Mouse (Mus musculus) thymus, adult 18-20 months (tissue): Measurements from ENCODE around the gene Selenow.
A peak's percentile ranks its signal among the peaks of the same experiment; 100 is the strongest.

Source experiments
- DNase-seq, 2 experiments: peaks; one replicate each; pipeline ENCODE4 v3.0.0; 2022; ENCODE audit warnings: mixed read lengths in 2 of 2

Selenow gene

DNA sequence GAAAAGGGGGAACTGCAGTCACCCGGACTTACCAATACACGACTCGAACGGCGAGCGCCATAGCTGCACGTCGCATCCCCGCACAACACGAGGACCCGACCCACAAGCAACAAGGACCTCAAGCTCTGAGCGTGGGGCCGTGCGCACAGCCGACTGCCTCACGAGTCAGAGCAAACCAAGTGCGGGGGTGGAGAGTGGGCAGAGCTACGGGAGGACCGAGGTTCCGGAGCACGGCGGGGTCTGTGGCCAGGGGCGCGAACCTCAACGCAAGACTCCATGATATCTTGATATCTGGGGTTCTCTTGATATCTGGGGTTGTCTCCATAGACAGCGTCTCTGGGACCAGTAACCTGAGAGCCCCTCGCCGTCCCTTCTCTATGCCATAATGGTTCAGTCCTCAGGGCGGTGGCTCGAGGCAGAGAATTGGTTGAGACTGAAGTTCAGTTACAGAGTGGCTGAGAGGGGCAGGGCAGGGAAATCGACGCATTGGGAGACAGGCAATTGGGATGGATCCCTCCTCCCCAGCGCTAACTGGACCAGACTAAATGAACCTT lies at the start of gene Selenow:
TSS of gene Selenow (minus strand) at position 183 of the 554 bp plus-strand sequence.
- DNase-seq = peak; percentile 81 to 87

- DNase-seq = no peak
Measured at GRCm38 (mm10) chr7:15969674-15970073, 47.5 kb upstream of the Selenow start.

- DNase-seq = no peak
Measured at GRCm38 (mm10) chr7:15968322-15968721, 46.1 kb upstream of the Selenow start.

DNA sequence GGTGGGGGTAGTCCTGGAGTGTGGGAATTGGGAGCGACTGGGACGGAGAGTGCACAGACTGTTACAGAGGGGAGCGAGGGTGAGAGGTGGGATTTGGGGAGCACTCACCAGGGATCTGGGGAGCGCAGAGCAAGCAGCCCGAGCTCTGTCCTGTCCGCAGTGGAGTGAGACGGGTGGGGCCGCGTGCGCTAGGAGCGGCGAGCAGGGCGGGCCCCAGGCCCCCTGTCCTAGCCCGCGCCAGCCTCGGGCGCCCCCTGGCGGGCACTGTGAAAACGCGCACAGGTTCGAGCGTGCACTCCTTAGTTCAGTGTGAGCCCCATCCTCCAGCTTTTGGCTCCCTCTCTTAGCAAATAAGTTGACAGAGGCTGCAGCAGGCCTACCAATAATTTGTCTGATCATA lies 45.1 kb upstream of the Selenow start, which contains the start of gene Ehd2:
TSS of gene Ehd2 (minus strand) at position 256 of the 400 bp plus-strand sequence.
- peak in 1 of 2 experiments; percentile 34 for DNase-seq

GRCm38 (mm10) chr7:15966489-15966888 lies 44.3 kb upstream of the Selenow start:
- DNase-seq = no peak

DNA sequence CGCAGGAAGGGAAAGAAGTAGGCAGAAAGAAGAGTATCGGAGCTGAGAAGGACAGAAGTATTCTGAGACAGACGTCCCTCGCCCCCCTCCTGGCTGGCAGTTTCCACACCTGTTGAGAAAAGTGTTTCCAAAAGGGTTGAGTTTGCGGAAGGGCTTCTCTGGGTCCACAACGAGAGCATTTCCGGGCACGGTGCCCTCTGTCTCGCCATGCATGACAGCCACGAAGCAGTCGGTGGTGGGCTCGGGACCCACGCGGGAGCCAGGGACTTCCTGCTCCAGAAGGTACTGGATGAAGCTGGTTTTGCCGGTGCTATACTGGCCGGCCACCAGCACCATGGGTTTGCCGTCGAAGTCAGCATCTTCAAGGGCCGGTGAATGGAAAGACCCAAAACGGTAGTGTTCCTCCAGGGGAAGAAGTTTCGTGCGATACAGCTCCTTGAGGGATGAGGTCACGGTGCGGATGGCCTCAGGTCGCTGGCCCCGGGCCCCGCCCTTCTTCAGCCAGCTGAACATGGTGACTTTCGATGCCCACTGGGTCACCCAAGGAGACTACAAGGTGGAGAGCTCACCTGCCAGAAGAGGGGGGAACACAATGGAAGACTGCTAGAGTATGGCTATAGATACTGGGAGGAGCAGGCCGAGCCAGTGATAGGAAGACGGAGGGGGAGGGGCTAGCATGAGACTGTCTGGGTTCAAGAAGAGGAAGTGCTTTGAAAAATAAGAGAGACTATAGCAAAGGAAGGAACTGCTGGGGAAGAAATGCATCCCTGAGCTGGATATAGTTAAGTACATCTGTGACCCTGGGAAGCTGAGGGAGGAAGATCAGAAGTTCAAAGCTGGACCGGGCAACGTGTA lies 41.8 kb upstream of the Selenow start:
- DNase-seq = no peak

GRCm38 (mm10) chr7:15962311-15963288 lies 40.4 kb upstream of the Selenow start:
- DNase-seq = no peak

DNA sequence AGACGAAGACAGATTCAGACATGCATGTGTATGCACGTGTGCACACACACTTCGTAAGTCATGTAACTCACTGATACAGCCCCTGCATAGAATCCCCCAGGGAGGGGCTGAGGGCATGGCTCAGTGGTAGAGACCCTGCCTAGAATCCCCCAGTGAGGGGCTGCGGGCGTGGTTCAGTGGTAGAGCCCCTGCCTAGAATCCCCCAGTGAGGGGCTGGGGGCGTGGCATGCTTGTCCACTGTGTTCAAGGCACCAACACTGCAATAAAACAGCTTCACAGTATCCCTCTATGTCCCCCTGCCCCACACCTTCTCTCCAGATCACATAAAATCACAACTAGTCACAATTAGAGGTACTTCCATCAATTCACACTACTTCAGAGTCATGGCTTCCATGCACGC lies 39.6 kb upstream of the Selenow start:
- no peak for DNase-seq

- DNase-seq = no peak
Measured at GRCm38 (mm10) chr7:15961239-15961638, 39.0 kb upstream of the Selenow start.

DNA sequence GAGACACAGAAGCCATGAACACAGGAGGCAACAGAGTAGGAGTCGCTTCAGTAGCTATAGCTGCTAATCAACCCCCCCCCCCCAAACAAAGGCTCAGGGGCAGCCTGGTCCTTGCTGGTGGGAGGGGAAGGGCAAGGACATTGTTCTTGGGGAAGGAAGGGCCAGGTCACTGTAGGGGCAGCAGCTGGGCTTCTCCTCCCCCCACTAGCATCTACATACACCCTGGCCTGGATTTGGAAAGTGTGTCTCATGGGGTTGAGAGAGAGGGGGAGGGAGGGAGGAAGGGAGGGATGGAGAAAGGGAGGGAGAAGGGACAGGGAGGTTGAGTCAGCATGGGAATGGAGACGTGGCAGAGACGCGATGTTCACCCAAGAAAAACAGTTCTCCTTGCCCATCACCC lies 38.5 kb upstream of the Selenow start:
- DNase-seq = no peak

- no peak for DNase-seq
Measured at GRCm38 (mm10) chr7:15956143-15956542, 33.9 kb upstream of the Selenow start.

DNA sequence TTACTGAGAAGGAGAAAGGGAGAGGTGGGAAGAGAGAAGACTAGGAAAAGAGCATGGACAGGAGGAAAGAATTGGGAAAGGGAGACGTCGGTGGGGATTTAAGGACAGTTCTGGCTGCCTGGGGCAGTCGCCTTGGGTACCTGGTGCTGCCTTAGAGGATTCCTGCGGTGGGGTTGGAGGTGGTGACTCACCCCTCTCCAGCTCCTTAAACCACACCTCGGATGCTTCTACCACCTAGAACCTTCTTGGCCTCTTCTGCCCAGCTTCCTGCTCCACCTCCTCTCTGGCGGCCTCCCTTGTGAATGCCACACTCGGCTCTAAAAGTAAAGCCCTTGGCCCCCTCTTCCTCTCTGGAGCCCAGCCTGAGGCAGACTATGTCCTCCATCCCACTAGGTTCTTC lies 33.3 kb upstream of the Selenow start:
- DNase-seq = no peak

- DNase-seq = no peak
Measured at GRCm38 (mm10) chr7:15954978-15955443, 32.8 kb upstream of the Selenow start.

- no peak for DNase-seq
Measured at GRCm38 (mm10) chr7:15954436-15954835, 32.2 kb upstream of the Selenow start.

DNA sequence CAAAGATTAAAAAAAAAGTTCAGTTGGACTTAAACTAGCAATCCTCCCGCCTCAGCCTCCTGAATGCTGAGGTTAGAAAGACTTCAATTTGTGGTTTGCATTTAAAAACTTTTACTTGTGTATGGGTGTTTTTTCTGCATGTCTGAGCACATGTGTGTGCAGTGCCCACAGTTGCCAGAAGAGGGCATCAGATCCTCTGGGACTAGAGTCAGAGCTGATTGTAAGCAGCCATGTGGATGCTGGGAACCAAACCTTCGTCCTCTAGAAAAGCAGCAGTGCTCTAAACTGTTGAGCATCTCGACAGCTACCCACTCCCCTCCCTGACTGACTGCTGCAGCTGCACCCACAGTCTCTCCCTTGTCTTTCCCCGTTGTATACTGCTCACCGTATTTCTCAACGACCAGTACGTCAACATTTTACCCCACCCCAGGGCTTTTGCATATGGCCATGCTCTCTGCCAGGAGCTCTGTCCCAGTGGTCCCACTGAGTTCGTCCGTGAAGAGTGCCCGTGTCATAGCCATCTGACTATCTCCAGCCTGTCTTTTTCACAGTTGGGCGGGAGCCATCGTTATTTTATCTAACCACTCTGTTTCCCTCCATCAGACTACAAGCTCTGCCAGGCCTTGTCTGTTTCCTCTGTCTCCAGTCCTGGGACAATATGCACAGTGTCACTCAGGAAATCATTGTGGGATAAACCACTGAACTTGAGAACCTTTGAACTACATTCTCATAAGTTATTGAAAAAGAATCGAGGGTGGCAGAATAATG lies 31.3 kb upstream of the Selenow start:
- DNase-seq = no peak

GRCm38 (mm10) chr7:15952416-15952815 lies 30.2 kb upstream of the Selenow start:
- DNase-seq = no peak

DNA sequence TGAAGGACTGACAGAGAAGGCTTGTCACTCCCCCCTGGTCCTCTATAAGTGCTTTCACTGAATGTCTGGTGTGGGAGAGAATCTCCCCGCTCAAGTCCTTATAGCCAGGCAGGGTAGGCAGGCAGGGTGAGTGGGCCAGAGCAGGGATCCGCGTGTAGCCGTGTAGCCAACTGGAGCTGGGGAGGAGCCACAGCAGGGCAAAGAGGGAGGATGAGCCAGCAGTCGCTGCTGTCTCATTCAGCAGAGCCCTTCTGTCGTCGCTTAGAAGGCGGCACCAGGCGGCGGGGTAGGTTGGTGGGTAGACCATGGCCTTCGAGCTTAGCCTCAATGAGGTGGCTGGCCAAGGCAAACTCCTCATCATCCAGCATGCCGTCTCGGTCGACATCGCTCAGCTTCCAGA lies 27.8 kb upstream of the Selenow start:
- DNase-seq = no peak

DNA sequence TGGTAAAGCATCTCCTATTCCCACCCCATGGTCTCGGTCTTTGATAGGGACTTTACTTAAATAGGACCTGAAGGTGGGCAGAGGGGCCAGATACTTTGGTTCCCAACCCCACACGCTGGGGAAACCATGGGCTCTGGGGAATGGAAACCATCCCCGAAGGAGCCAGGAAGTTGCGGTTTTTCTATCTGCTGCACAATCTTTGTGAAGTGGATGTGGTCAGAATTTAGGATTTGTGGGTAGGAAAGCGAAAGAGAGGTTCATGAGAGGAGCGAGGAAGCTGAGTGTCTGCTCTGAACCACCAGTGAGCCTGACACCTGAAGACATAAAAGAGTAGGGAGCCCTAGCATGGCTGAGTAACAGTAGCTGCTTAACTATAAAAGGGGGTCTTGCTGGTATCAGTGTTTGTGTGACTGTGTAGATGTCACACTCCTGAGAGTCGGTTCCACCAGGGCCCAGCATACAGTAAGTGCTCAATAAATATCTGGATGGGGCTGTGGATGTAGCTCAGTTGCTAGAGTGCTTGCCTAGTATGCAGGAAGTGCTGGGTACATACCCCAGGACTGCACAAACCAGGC lies 27.1 kb upstream of the Selenow start:
- DNase-seq = no peak

DNA sequence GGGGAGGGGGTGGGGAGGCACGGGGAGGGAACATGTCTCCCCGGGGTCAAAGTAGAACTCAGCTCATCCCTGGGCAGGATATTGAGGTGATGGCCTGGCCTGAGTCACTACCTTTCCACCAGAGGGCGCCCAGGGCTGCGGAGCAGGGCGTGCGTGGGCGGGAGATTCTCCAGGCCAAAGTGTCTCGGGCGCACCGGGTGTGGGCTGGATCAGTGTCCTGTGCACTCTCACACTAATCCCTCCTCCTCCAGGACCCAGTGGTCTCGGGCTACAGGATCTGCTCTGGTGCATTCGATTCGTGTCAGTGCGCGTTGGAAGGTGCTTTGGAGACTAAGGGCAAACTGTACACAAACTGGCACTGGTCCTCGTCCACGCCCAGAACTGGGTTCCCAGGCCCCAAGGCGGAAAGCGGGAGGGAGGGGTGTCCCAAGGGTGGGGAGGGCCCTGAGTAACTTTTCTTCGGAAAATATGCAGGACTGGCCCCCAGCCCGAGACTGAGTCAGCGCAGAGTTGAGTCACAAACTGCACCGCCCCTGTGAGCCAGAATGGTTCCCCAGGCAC lies 26.3 kb upstream of the Selenow start:
- peak; percentile 47 to 64 for DNase-seq

- no peak for DNase-seq
Measured at GRCm38 (mm10) chr7:15947653-15948260, 25.6 kb upstream of the Selenow start.
